Mouse (Mus musculus): ENCODE data around the gene Pi16.
"Not testable (repeated sequence)": the region's sequence is repeated elsewhere in the genome, so short reads cannot be mapped to it uniquely, and the experiment has no call there.

Pi16 gene

GRCm38 (mm10) chr17:29317380-29317779, at the start of gene Pi16:
TSS of gene Pi16 (plus strand) at chr17:29317680.
- in situ Hi-C loops (cut with MboI, MseI) = not testable (repeated sequence)

GRCm38 (mm10) chr17:29267931-29268681, 49.4 kb upstream of the Pi16 start:
- in situ Hi-C loops (cut with MboI, MseI) = no loop called here

GRCm38 (mm10) chr17:29268682-29269348, 48.7 kb upstream of the Pi16 start, which contains the start of gene BC004004:
TSS of gene BC004004 (plus strand) at chr17:29268788.
- in situ Hi-C loops (cut with MboI, MseI) = no loop called here

GRCm38 (mm10) chr17:29269349-29269706, 48.2 kb upstream of the Pi16 start:
- in situ Hi-C loops (cut with MboI, MseI) = no loop called here

GRCm38 (mm10) chr17:29270148-29270698, 47.3 kb upstream of the Pi16 start:
- in situ Hi-C loops (cut with MboI, MseI) = no loop called here

- in situ Hi-C loops (cut with MboI, MseI) = no loop called here
Observed at GRCm38 (mm10) chr17:29273156-29273555, 44.3 kb upstream of the Pi16 start.

GRCm38 (mm10) chr17:29273889-29274288, 43.6 kb upstream of the Pi16 start:
- in situ Hi-C loops (cut with MboI, MseI) = no loop called here

DNA sequence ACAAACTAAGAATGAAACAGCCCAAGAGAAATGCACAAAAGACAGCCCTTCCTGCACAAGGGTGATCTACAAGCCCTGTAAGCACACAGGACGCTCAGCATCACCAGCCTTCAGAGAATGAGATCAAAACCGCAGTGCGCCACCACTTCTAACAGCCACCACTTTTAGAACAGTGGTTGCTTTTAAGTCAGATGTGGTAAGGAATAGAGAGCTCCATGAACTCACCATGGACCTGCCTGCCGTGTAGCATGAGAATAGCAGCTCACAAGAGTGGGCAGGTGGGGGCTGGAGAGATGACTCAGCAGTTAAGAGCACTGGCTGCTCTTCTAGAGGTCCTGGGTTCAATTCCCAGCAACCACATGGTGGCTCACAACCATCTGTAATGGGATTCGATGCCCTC, 37.1 kb upstream of the Pi16 start:
- in situ Hi-C loops (cut with MboI, MseI) = no loop called here

GRCm38 (mm10) chr17:29281541-29281940, 35.9 kb upstream of the Pi16 start:
- in situ Hi-C loops (cut with MboI, MseI) = no loop called here

GRCm38 (mm10) chr17:29282216-29282952, 35.1 kb upstream of the Pi16 start:
- in situ Hi-C loops (cut with MboI, MseI) = no loop called here

GRCm38 (mm10) chr17:29291793-29292192, 25.7 kb upstream of the Pi16 start:
- in situ Hi-C loops (cut with MboI, MseI) = no loop called here

DNA sequence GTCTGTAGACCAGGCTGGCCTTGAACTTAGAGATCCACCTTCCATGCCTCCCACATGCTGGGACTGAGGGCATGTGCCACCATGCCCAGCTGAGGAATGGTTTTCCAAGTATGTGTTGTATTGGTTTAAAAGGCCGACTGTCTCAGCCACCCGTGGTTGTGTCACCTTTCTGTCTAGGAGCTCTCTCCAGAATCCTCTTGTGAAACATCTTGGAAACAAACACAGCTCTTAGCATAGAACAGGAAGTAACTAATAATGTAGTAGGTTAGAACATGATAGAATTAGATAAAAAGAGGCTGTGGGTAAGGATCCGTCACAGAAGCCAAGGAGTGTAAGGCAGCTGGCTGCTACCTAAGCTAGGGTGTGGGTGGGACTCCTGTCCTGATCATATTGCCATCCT, 24.5 kb upstream of the Pi16 start:
- in situ Hi-C loops (cut with MboI, MseI) = no loop called here

- in situ Hi-C loops (cut with MboI, MseI) = no loop called here
Observed at GRCm38 (mm10) chr17:29293807-29294605, 23.5 kb upstream of the Pi16 start.

DNA sequence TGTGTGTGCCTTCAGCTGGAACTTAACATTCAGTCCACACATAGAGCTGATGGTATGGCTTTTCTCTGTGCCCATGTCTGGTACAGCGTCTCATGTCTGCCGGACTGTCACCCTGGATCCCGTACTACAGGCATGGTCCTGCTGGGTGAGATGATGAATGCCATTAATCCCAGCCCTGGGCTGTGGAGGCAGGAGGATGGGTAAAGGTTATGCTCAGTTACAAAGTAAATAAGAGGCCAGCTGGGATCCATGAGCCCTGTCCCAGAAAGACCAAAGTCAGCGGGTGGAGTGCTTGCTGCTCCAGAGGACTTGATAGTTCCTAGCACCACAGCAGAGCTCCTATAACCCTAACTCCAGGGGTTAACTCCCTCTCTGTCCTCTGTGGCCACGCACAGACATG, 21.6 kb upstream of the Pi16 start:
- in situ Hi-C loops (cut with MboI, MseI) = no loop called here

DNA sequence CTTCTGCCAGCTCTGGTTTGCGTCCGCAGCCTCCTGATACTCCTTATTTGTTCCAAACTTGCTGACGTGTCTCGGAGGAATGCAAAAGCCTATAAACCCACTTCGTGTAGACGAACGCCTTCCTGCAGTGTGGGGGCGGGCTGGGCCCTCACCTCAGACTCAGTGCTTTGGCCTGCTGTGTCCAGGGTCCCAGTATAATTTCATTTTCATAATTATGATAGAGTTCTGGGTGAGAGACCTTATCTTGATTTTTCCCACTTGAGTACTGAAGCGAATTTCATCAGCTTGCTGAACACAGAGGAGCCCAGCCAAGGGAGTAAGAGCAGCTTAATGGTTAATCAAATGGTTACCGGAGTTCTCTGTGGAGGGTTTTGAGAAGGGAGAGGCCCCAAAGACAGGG, 20.2 kb upstream of the Pi16 start:
- in situ Hi-C loops (cut with MboI, MseI) = no loop called here

- in situ Hi-C loops (cut with MboI, MseI) = no loop called here
Observed at GRCm38 (mm10) chr17:29297813-29298212, 19.7 kb upstream of the Pi16 start.

- in situ Hi-C loops (cut with MboI, MseI) = no loop called here
Observed at GRCm38 (mm10) chr17:29299282-29299681, 18.2 kb upstream of the Pi16 start.

DNA sequence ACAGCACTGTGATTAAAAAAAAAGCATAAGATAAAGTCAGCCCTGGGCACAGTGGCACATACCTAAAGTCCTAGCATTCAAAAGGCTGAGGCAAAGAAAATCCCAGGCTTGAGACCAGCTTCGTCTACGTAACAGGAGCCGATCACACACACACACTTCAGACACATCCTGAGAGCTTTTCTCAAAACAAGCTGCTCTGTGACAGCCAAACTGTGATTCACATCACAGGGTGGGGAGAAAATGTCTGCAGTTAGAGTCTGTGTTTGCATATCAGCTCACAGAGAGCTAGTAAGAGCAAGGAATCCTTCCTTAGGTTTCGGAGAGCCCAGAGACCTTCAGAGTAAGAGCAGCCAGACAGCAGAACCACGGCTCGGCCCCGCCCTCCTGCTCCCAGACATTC, 16.6 kb upstream of the Pi16 start:
- in situ Hi-C loops (cut with MboI, MseI) = loop anchor here (10.0 kb wide), 1 partner anchor 574 kb away; no protein-coding TSS in a partner anchor

GRCm38 (mm10) chr17:29301421-29301820, 16.1 kb upstream of the Pi16 start:
- in situ Hi-C loops (cut with MboI, MseI) = loop anchor here (10.0 kb wide), 1 partner anchor 573 kb away; no protein-coding TSS in a partner anchor

GRCm38 (mm10) chr17:29302149-29302548, 15.3 kb upstream of the Pi16 start:
- in situ Hi-C loops (cut with MboI, MseI) = loop anchor here (10.0 kb wide), 1 partner anchor 573 kb away; no protein-coding TSS in a partner anchor

- in situ Hi-C loops (cut with MboI, MseI) = loop anchor here (10.0 kb wide), 1 partner anchor 572 kb away; no protein-coding TSS in a partner anchor
Observed at GRCm38 (mm10) chr17:29303087-29303486, 14.4 kb upstream of the Pi16 start.
